In genomic region chr11:51811230-51811629, GRCm38 (mm10) we compare ENCODE assay signal across 11 mouse cellular contexts. TPM values are rescaled to one million over a fixed set of nuclear protein-coding genes. Genes with fewer than 3 reads are reported as not detected.
DNase-seq lines count a peak whose midpoint lies in the region; ATAC-seq and TF ChIP-seq lines count a peak whose summit lies in the region.
"Had no signal": no experiment of that assay in that cellular context is flagged by ENCODE, and none has a peak within 500 bp of the region (broad histone marks: within the 10 kb centered on the region; RNA-seq: fewer than 3 reads in every experiment).

No protein-coding gene starts in this region.

- H3K4me3 ChIP-seq in forebrain, postnatal 0 days (ENCODE audit: low read depth, low read length): no peak overlapping the region
- H3K4me3 ChIP-seq in forebrain, embryonic 10.5 days: no peak overlapping the region
- no peak overlapping the region for H3K4me3 ChIP-seq in liver, postnatal 0 days (ENCODE audit: low read depth, low read length)
- H3K4me3 ChIP-seq in liver, embryonic 11.5 days (ENCODE audit: low read depth, low read length): no peak overlapping the region
- no peak overlapping the region for H3K4me3 ChIP-seq in bone marrow macrophage, adult 2 months (ENCODE audit: insufficient read depth, low read length)
- H3K4me3 ChIP-seq: limb, embryonic 13.5 days had no signal

- no peaks in the 10 kb centered on the region for H3K36me3 ChIP-seq in forebrain, postnatal 0 days (ENCODE audit: insufficient read depth)
- no peaks in the 10 kb centered on the region for H3K36me3 ChIP-seq in forebrain, embryonic 10.5 days (replicated peaks)
- H3K36me3 ChIP-seq in liver, postnatal 0 days (replicated peaks; ENCODE audit: insufficient read depth, low read length): peaks cover 2% of the 10 kb centered on the region; the same call in 1 of the 2 replicates
- H3K36me3 ChIP-seq in liver, embryonic 11.5 days (ENCODE audit: control insufficient read depth, insufficient read depth, low read length): no peaks in the 10 kb centered on the region

- TF ChIP-seq EP300 in liver, postnatal 0 days (IDR thresholded peaks at IDR 0.05; ENCODE audit: low read depth): no peak

- no peak for ATAC-seq in forebrain, postnatal 0 days
- no peak for ATAC-seq in liver, postnatal 0 days
- no peak for ATAC-seq in liver, embryonic 11.5 days (replicated peaks; ENCODE audit: low FRiP score)

- TF ChIP-seq POLR2A in bone marrow macrophage, adult 2 months (IDR thresholded peaks at IDR 0.05; ENCODE audit: borderline replicate concordance, low read depth, low read length): no peak

- H3K9me3 ChIP-seq in forebrain, postnatal 0 days (ENCODE audit: low read length): no peaks in the 10 kb centered on the region
- peaks cover 3% of the 10 kb centered on the region; the same call in 1 of the 2 replicates for H3K9me3 ChIP-seq in forebrain, embryonic 10.5 days
- H3K9me3 ChIP-seq in liver, postnatal 0 days (ENCODE audit: low read length): no peaks in the 10 kb centered on the region
- H3K9me3 ChIP-seq in liver, embryonic 11.5 days (ENCODE audit: control insufficient read depth, low read length): 0 out of 2 replicates have a peak, but pooled peaks cover 2% of the 10 kb centered on the region
- H3K9me3 ChIP-seq: limb, embryonic 13.5 days had no signal

- WGBS in forebrain, postnatal 0 days: 82% methylated on average over 4 of the region's 4 CpGs
- WGBS in forebrain, embryonic 10.5 days: 83% methylated on average over 4 of the region's 4 CpGs
- 86% methylated on average over 4 of the region's 4 CpGs for WGBS in liver, postnatal 0 days (ENCODE audit: insufficient replicate concordance)
- WGBS in liver, embryonic 11.5 days: 88% methylated on average over 4 of the region's 4 CpGs

- H3K9ac ChIP-seq in forebrain, postnatal 0 days: no peak overlapping the region
- no peak overlapping the region for H3K9ac ChIP-seq in liver, postnatal 0 days (replicated peaks)
- no peak overlapping the region for H3K9ac ChIP-seq in liver, embryonic 11.5 days (ENCODE audit: low read depth, low read length)
- H3K9ac ChIP-seq: limb, embryonic 13.5 days had no signal

- no peak overlapping the region for H3K4me2 ChIP-seq in forebrain, postnatal 0 days (ENCODE audit: low read depth)
- H3K4me2 ChIP-seq in liver, postnatal 0 days (ENCODE audit: low read depth, low read length): no peak overlapping the region
- H3K4me2 ChIP-seq in liver, embryonic 11.5 days: no peak overlapping the region
- H3K4me2 ChIP-seq: limb, embryonic 13.5 days had no signal

- no peak overlapping the region for H3K27ac ChIP-seq in forebrain, postnatal 0 days (ENCODE audit: low read depth, low read length)
- no peak overlapping the region for H3K27ac ChIP-seq in forebrain, embryonic 10.5 days
- no peak overlapping the region for H3K27ac ChIP-seq in liver, postnatal 0 days (ENCODE audit: low read depth)
- no peak overlapping the region for H3K27ac ChIP-seq in liver, embryonic 11.5 days (ENCODE audit: low read depth, low read length)
- H3K27ac ChIP-seq in bone marrow macrophage, adult 2 months (ENCODE audit: insufficient read depth, low read depth, low read length): no peak overlapping the region
- H3K27ac ChIP-seq: limb, embryonic 13.5 days had no signal

- peak; percentile 30 for TF ChIP-seq CTCF in forebrain, postnatal 0 days (IDR thresholded peaks at IDR 0.05; ENCODE audit: low read depth)
- TF ChIP-seq CTCF in liver, postnatal 0 days (IDR thresholded peaks at IDR 0.05; ENCODE audit: low read depth): peak; percentile 52
- peak; percentile 51 for TF ChIP-seq CTCF in bone marrow macrophage, adult 2 months (IDR thresholded peaks at IDR 0.05; ENCODE audit: low read depth, low read length)

- no peaks in the 10 kb centered on the region for H3K27me3 ChIP-seq in forebrain, postnatal 0 days (ENCODE audit: insufficient read depth, low read length)
- no peaks in the 10 kb centered on the region for H3K27me3 ChIP-seq in forebrain, embryonic 10.5 days (ENCODE audit: poor library complexity, severe bottlenecking)
- no peaks in the 10 kb centered on the region for H3K27me3 ChIP-seq in liver, postnatal 0 days (ENCODE audit: insufficient read depth, low read length)
- H3K27me3 ChIP-seq in liver, embryonic 11.5 days (replicated peaks; ENCODE audit: control insufficient read depth, insufficient read depth, low read length): no peaks in the 10 kb centered on the region
- H3K27me3 ChIP-seq: limb, embryonic 13.5 days had no signal

- no peaks in the 10 kb centered on the region for H3K4me1 ChIP-seq in forebrain, postnatal 0 days (ENCODE audit: insufficient read depth)
- peaks cover 8% of the 10 kb centered on the region; the same call in 1 of the 2 replicates for H3K4me1 ChIP-seq in forebrain, embryonic 10.5 days
- peaks cover 2% of the 10 kb centered on the region for H3K4me1 ChIP-seq in liver, postnatal 0 days (ENCODE audit: insufficient read depth)
- no peaks in the 10 kb centered on the region for H3K4me1 ChIP-seq in liver, embryonic 11.5 days (replicated peaks; ENCODE audit: control insufficient read depth, insufficient read depth, low read length)
- H3K4me1 ChIP-seq in bone marrow macrophage, adult 2 months (ENCODE audit: control insufficient read depth, insufficient read depth, low read length): peaks cover 3% of the 10 kb centered on the region; the same call in 1 of the 2 replicates

- no peak for DNase-seq in forebrain, postnatal 0 days
- no peak for DNase-seq in forebrain, embryonic 10.5 days (ENCODE audit: extremely low spot score, low spot score)
- no peak for DNase-seq in liver, postnatal 0 days
- DNase-seq in liver, embryonic 11.5 days (ENCODE audit: low spot score): no peak
- DNase-seq in CD4-positive helper T cell, adult 2 months (ENCODE audit: low read depth, low spot score): peak; percentile 41
- DNase-seq in cerebellum, adult 18-20 months: no peak
- DNase-seq in spleen, adult 12 weeks (ENCODE audit: low spot score): no peak
- DNase-seq: kidney, adult 18-20 months; layer of hippocampus, postnatal 36 days had no signal

RNA-seq across cellular contexts. Expression of gene Jade2, which starts 46.2 kb away (rescaled TPM):
- total RNA-seq in forebrain, postnatal 0 days (2014; rRNA removed): 1.9 and 3.3 TPM in 2 replicates
- polyA plus RNA-seq in forebrain, postnatal 0 days (2015; fragmentation: Nextera tagmentation; extraction: Ambion mirVana): 0.34 and 0.56 TPM in 2 replicates
- 0.57 and 0.64 TPM in 2 replicates for polyA plus RNA-seq in forebrain, embryonic 10.5 days (2016; fragmentation: Nextera tagmentation; extraction: Ambion mirVana)
- polyA plus RNA-seq in liver, postnatal 0 days (2015; fragmentation: Nextera tagmentation; extraction: Ambion mirVana): 0.86 and 1.0 TPM in 2 replicates
- polyA plus RNA-seq in liver, embryonic 11.5 days (2014; fragmentation: Nextera tagmentation; extraction: Ambion mirVana): 0.59 and 1.2 TPM in 2 replicates
- polyA plus RNA-seq in bone marrow macrophage, adult 2 months (2012; ENCODE audit: insufficient read depth, insufficient read length, missing spikeins): 13.4 and 14.6 TPM in 2 replicates

RNA-seq across cellular contexts. Expression of gene Sar1b, which starts 47.7 kb away (rescaled TPM):
- total RNA-seq in forebrain, postnatal 0 days (2014; rRNA removed): 114 and 147 TPM in 2 replicates
- 221 and 234 TPM in 2 replicates for polyA plus RNA-seq in forebrain, postnatal 0 days (2015; fragmentation: Nextera tagmentation; extraction: Ambion mirVana)
- 112 and 114 TPM in 2 replicates for polyA plus RNA-seq in forebrain, embryonic 10.5 days (2016; fragmentation: Nextera tagmentation; extraction: Ambion mirVana)
- polyA plus RNA-seq in liver, postnatal 0 days (2015; fragmentation: Nextera tagmentation; extraction: Ambion mirVana): 204 TPM in 2 replicates
- polyA plus RNA-seq in liver, embryonic 11.5 days (2014; fragmentation: Nextera tagmentation; extraction: Ambion mirVana): 110 and 122 TPM in 2 replicates
- 51.9 and 52.7 TPM in 2 replicates for polyA plus RNA-seq in bone marrow macrophage, adult 2 months (2012; ENCODE audit: insufficient read depth, insufficient read length, missing spikeins)

RNA-seq across cellular contexts. Expression of gene Sec24a, which starts 47.8 kb away (rescaled TPM):
- 9.7 and 12.6 TPM in 2 replicates for total RNA-seq in forebrain, postnatal 0 days (2014; rRNA removed)
- polyA plus RNA-seq in forebrain, postnatal 0 days (2015; fragmentation: Nextera tagmentation; extraction: Ambion mirVana): 5.2 and 9.3 TPM in 2 replicates
- polyA plus RNA-seq in forebrain, embryonic 10.5 days (2016; fragmentation: Nextera tagmentation; extraction: Ambion mirVana): 12.8 and 14.0 TPM in 2 replicates
- polyA plus RNA-seq in liver, postnatal 0 days (2015; fragmentation: Nextera tagmentation; extraction: Ambion mirVana): 14.1 and 15.0 TPM in 2 replicates
- polyA plus RNA-seq in liver, embryonic 11.5 days (2014; fragmentation: Nextera tagmentation; extraction: Ambion mirVana): 16.8 and 18.1 TPM in 2 replicates
- polyA plus RNA-seq in bone marrow macrophage, adult 2 months (2012; ENCODE audit: insufficient read depth, insufficient read length, missing spikeins): 12.0 and 12.6 TPM in 2 replicates
